Mouse (Mus musculus): Measurements from ENCODE around the gene Papolb. TPM values are rescaled to one million over a fixed set of nuclear protein-coding genes. Genes with fewer than 3 reads are reported as not detected.

Papolb gene
- polyA plus RNA-seq, 1 experiment from 2014 or later: 0.18 TPM

DNA sequence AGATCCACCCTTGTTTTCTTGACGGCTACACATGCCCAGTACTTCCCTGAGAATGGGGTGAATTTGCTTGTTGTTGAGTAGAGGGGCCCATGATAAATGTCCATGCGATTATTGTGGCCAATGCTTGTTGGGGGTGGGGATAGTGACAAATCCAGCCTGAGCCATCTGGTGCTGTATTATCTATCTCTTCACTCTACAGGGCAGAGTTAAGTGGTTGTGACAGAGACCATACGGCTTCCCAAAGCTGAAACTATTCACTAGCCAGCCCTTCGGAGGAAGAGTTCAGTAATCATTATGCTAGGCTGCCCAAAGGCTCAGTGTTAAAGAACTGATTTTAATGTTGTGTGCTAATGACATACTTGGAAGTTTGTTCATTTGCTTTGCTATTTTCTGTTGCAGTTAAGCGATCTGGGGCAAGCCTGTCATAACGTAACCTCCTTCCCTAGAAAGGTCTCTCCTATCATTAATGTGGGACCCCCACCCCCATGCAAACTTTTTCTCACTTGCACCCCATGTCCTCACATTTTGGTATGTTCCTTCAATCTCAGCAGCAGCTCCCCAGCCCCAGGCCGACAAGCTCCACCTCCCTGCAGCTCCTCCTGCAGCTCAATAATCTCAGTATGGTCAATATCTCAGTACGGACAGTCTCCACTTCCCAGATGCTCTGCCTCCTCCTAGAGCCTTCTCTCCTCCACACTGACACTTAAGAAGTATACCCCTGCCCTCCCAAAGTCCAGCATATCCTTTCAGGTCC is 5.0 kb downstream of the Papolb start:
- Histone ChIP-seq H3K36me3 (ENCODE audit: control insufficient read depth, insufficient read depth, low read length) (no peaks in the 10 kb centered on the region), H3K4me3 (ENCODE audit: low read length) (no peak overlapping the region), H3K27ac (ENCODE audit: low read length) (peak overlapping the region; percentile 83), H3K4me2 (ENCODE audit: low read depth, low read length) (peak overlapping the region; percentile 19), H3K9me3 (ENCODE audit: control insufficient read depth, low read length) (no peaks in the 10 kb centered on the region; the same call in 1 of the 2 replicates), H3K9ac (ENCODE audit: low read length) (no peak overlapping the region), H3K27me3 (ENCODE audit: control insufficient read depth, insufficient read depth, low read depth, low read length) (peaks cover 7% of the 10 kb centered on the region), H3K4me1 (replicated peaks; ENCODE audit: control insufficient read depth, insufficient read depth, low read length) (peaks cover 7% of the 10 kb centered on the region; the same call in 1 of the 2 replicates)
- WGBS: 44% methylated on average over 8 of the region's 8 CpGs
- ATAC-seq (ENCODE audit: low read depth): peak; percentile 92

DNA sequence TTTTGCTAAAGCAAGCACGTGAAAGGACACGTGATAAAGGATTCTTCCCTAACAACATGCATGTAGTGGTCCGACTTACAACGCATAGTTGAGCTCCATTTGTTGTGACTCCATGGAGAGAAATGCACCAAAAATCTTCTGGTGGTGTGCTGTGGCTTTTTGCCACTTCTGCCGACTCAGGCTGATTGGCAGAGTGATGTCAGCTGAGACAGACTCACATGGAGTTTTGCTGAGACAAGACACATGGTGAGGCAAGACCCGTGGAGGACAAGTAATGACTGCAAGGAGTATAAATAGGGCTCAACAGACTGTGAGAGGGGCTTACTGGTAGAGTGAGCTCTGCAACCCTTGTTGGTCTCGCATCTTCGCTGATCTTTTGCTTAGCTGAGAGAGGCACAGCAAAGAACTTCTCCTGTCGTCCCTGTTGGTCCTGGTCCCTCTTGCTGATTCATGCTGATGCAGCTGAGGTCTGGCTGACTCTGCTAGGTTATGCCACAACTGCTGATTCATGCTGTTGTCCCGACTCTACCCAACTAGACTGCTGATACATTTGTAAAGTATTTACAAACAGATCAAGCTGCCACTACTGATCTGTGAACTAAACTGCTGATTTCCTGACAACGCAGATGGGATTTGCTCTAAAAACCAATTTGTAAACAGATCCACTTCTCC is 8.5 kb downstream of the Papolb start:
- no peak for ATAC-seq (ENCODE audit: low read depth)
- Histone ChIP-seq H3K9me3 (ENCODE audit: control insufficient read depth, low read length) (no peaks in the 10 kb centered on the region), H3K36me3 (ENCODE audit: control insufficient read depth, insufficient read depth, low read length) (no peaks in the 10 kb centered on the region), H3K27me3 (ENCODE audit: control insufficient read depth, insufficient read depth, low read depth, low read length) (no peaks in the 10 kb centered on the region), H3K27ac (ENCODE audit: low read length) (no peak overlapping the region), H3K4me2 (ENCODE audit: low read depth, low read length) (no peak overlapping the region), H3K4me1 (replicated peaks; ENCODE audit: control insufficient read depth, insufficient read depth, low read length) (peaks cover 17% of the 10 kb centered on the region; the same call in 1 of the 2 replicates), H3K9ac (ENCODE audit: low read length) (no peak overlapping the region), H3K4me3 (ENCODE audit: low read length) (no peak overlapping the region)
- 74% methylated on average over 11 of the region's 11 CpGs for WGBS

DNA sequence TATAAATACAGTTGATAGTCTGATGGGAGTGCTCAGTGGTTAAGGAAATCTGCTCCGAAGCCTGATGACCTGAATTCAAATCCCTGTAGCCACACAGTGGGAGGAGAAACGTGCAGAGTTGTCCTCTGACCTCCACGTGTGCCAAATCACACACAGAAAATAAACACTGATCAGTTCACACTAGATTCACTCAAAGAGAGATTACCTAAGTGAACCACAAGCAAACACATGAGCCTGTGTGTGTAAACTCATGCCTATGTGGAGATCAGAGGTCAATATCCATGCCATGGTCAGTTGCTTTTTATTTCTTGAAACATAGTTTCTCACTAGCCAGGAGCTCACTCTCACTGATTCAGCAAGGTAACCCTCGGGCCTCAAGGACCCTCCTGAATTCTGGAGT is 9.5 kb downstream of the Papolb start:
- no peak for ATAC-seq (ENCODE audit: low read depth)
- Histone ChIP-seq H3K27me3 (ENCODE audit: control insufficient read depth, insufficient read depth, low read depth, low read length) (no peaks in the 10 kb centered on the region), H3K9me3 (ENCODE audit: control insufficient read depth, low read length) (no peaks in the 10 kb centered on the region), H3K4me1 (replicated peaks; ENCODE audit: control insufficient read depth, insufficient read depth, low read length) (peaks cover 11% of the 10 kb centered on the region; the same call in 1 of the 2 replicates), H3K36me3 (ENCODE audit: control insufficient read depth, insufficient read depth, low read length) (no peaks in the 10 kb centered on the region), H3K27ac (ENCODE audit: low read length) (no peak overlapping the region), H3K9ac (ENCODE audit: low read length) (no peak overlapping the region), H3K4me3 (ENCODE audit: low read length) (no peak overlapping the region), H3K4me2 (ENCODE audit: low read depth, low read length) (no peak overlapping the region)
- 48% methylated on average over 4 of the region's 4 CpGs for WGBS

DNA sequence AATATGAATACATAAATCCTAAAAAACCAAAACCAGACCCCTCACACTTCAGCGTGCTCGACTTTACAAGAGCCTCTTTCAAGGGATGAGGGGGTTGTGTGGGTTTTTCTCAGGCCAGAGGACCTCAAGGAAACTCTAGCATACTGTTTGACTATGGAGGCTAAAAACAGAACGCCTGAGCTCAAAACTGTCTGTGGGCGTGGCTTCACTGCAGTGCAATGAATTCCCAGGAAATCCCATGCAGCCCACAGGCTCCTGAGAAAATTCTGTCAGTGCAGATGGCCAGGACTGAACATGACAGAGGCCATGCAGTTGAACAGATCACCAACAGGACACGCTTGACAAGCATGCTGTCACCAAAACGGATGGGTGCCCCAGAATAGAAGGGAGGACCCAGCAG is 10.9 kb downstream of the Papolb start:
- Histone ChIP-seq H3K27ac (ENCODE audit: low read length) (no peak overlapping the region), H3K9ac (ENCODE audit: low read length) (no peak overlapping the region), H3K4me1 (replicated peaks; ENCODE audit: control insufficient read depth, insufficient read depth, low read length) (peaks cover 10% of the 10 kb centered on the region; the same call in 1 of the 2 replicates), H3K9me3 (ENCODE audit: control insufficient read depth, low read length) (no peaks in the 10 kb centered on the region), H3K4me2 (ENCODE audit: low read depth, low read length) (no peak overlapping the region), H3K27me3 (ENCODE audit: control insufficient read depth, insufficient read depth, low read depth, low read length) (no peaks in the 10 kb centered on the region), H3K4me3 (ENCODE audit: low read length) (no peak overlapping the region), H3K36me3 (ENCODE audit: control insufficient read depth, insufficient read depth, low read length) (no peaks in the 10 kb centered on the region)
- peak; percentile 24; the same call in 1 of the 2 replicates for ATAC-seq (ENCODE audit: low read depth)
- 41% methylated on average over 6 of the region's 6 CpGs for WGBS

DNA sequence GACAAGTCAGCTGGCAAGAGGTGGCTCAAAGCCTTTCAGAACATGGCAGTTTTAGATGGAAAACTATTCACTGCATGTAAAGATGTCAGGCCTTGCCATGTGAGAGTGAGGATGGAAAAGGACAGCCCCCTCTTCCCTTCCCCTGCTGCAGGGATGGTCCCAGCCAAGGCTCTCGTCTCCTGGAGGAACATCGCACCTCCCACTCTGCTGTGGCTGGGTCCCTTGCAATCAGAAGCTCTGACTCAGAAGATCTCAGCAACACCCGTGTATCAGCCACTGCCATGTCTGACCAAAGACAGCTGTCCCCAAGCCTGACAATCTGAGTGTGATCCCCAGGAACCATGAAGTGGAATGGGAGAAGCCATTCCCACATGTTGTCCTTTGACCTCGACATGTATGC is 17.8 kb downstream of the Papolb start:
- peaks cover 16% of the 10 kb centered on the region for H3K4me1 ChIP-seq (replicated peaks; ENCODE audit: control insufficient read depth, insufficient read depth, low read length)
- H3K27ac ChIP-seq (ENCODE audit: low read length): no peak overlapping the region
- H3K9ac ChIP-seq (ENCODE audit: low read length): no peak overlapping the region
- H3K36me3 ChIP-seq (ENCODE audit: control insufficient read depth, insufficient read depth, low read length): no peaks in the 10 kb centered on the region
- no peaks in the 10 kb centered on the region for H3K9me3 ChIP-seq (ENCODE audit: control insufficient read depth, low read length)
- no peak overlapping the region for H3K4me3 ChIP-seq (ENCODE audit: low read length)
- no peaks in the 10 kb centered on the region for H3K27me3 ChIP-seq (ENCODE audit: control insufficient read depth, insufficient read depth, low read depth, low read length)
- no peak overlapping the region for H3K4me2 ChIP-seq (ENCODE audit: low read depth, low read length)
- 57% methylated on average over 4 of the region's 4 CpGs for WGBS
- ATAC-seq (ENCODE audit: low read depth): no peak

DNA sequence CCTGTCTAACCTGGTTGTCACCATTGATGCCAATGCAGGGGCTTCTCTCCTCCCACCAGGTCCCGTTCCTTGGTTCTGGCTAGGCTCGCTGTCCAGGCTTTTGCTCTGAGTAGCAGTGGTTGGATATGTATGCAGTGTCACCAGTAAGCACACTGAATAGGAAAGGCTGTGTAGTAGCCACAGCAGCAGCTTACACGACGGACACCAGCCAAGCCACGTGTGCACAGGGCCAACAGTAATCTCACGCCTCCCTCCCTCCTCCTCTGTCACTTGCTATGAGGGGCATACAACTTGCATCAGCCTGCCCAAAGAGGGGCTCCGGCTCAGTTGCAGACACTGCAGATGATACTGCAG is 19.8 kb downstream of the Papolb start:
- Histone ChIP-seq H3K4me2 (ENCODE audit: low read depth, low read length) (no peak overlapping the region), H3K4me1 (replicated peaks; ENCODE audit: control insufficient read depth, insufficient read depth, low read length) (peaks cover 11% of the 10 kb centered on the region), H3K27ac (ENCODE audit: low read length) (no peak overlapping the region), H3K9ac (ENCODE audit: low read length) (no peak overlapping the region), H3K36me3 (ENCODE audit: control insufficient read depth, insufficient read depth, low read length) (no peaks in the 10 kb centered on the region), H3K4me3 (ENCODE audit: low read length) (no peak overlapping the region), H3K27me3 (ENCODE audit: control insufficient read depth, insufficient read depth, low read depth, low read length) (no peaks in the 10 kb centered on the region), H3K9me3 (ENCODE audit: control insufficient read depth, low read length) (no peaks in the 10 kb centered on the region)
- WGBS: 46% methylated on average over 7 of the region's 7 CpGs
- ATAC-seq (ENCODE audit: low read depth): no peak

DNA sequence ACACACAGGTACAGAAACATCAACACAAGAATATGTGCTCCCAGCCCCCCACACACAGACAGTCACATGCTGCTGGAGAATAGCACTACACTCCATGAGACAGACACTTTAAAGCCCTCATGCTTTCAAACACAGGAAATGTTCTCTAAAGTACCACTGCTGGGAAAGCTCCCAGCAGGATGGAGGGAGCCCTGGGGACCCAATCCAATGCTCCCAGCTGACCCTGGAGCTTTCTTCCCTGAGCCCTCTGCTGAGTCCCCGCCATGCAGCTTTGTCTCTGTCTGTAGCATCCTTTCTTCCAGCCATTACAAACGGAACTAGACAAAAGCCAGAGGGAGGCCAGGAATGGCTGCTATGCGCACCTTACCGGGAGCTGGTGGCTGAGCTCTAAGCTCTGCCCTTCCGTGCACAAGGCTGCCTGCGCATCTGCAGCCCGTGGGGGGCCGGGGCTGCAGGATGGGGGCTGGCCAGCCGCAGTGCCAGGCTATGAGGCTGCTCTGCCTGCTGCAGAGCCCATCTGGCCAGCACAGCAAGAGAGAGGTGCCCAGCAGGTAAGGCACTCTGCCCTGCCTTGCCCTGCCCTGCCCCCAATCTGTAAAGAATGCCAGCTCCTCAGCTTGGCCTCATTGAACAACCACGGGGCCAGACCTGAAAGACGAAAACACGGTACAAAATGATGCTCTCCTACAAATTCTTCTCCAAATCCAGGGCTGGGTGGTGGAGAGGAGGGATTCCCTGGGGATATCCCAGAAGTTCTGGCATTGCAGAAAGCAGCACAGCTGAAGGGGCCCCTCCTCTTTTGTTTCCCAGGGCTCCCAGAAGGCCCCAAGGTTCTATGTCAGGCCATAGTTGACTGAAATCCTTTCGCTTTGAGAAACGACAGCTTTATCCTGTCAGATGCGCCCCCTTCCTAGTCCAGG is 20.5 kb downstream of the Papolb start:
- Histone ChIP-seq H3K4me3 (ENCODE audit: low read length) (no peak overlapping the region), H3K4me2 (ENCODE audit: low read depth, low read length) (no peak overlapping the region), H3K36me3 (ENCODE audit: control insufficient read depth, insufficient read depth, low read length) (no peaks in the 10 kb centered on the region), H3K27me3 (ENCODE audit: control insufficient read depth, insufficient read depth, low read depth, low read length) (no peaks in the 10 kb centered on the region), H3K4me1 (replicated peaks; ENCODE audit: control insufficient read depth, insufficient read depth, low read length) (peaks cover 11% of the 10 kb centered on the region), H3K9me3 (ENCODE audit: control insufficient read depth, low read length) (no peaks in the 10 kb centered on the region), H3K9ac (ENCODE audit: low read length) (peak overlapping the region; percentile 25; the same call in 1 of the 2 replicates), H3K27ac (ENCODE audit: low read length) (no peak overlapping the region)
- WGBS: 28% methylated on average over 15 of the region's 15 CpGs
- ATAC-seq (ENCODE audit: low read depth): peak; percentile 38; the same call in 1 of the 2 replicates

DNA sequence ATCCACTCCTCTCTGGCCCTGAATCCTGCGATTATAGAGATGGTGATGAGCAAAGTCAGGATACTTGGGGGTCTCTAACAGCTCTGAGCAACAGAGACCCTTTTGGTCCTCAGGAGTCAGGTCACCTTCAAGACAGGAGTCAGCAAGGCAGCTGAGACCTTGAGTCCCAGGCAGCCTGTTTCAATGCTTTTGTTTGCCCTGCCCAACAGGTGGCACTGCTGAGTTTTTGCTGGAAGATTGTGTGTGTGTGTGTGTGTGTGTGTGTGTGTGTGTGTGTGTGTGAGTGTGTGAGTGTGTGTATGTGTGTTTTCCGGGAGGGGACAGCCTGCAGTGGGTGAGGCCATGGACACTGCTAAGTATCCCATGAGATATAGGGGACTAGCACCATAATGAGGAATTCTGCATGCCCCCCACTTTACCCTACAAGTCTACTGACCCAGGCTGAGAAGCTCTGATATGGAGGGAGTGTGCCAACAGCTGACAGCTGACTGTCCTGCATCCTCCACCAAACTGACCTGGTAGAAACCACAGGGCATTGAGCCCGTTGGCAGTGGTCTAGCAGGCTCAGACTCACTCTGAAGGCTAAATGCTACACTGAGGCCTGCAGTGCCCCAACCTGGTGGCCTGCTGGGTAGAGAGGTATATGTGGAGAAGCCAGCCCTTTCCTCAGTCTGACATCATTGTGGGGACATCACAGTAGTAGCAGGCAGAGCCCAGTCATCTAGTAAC is 24.0 kb downstream of the Papolb start:
- H3K9ac ChIP-seq (ENCODE audit: low read length): no peak overlapping the region
- no peaks in the 10 kb centered on the region for H3K27me3 ChIP-seq (ENCODE audit: control insufficient read depth, insufficient read depth, low read depth, low read length)
- H3K4me2 ChIP-seq (ENCODE audit: low read depth, low read length): no peak overlapping the region
- H3K27ac ChIP-seq (ENCODE audit: low read length): no peak overlapping the region
- H3K36me3 ChIP-seq (ENCODE audit: control insufficient read depth, insufficient read depth, low read length): no peaks in the 10 kb centered on the region
- no peaks in the 10 kb centered on the region for H3K9me3 ChIP-seq (ENCODE audit: control insufficient read depth, low read length)
- WGBS: 64% methylated on average over 3 of the region's 3 CpGs
- no peak overlapping the region for H3K4me3 ChIP-seq (ENCODE audit: low read length)
- peaks cover 11% of the 10 kb centered on the region for H3K4me1 ChIP-seq (replicated peaks; ENCODE audit: control insufficient read depth, insufficient read depth, low read length)
- ATAC-seq (ENCODE audit: low read depth): no peak

All from lung, embryonic 16.5 days (tissue).